Mouse (Mus musculus) hindbrain, embryonic 12.5 days (tissue): ENCODE results near the gene Nrde2. TPM values are rescaled to one million over a fixed set of nuclear protein-coding genes. Genes with fewer than 3 reads are reported as not detected.

ENCODE experiments used
- ATAC-seq: fragments of 200-750 bp; cut with Nextera tagmentation; 2 replicates; pipeline ENCODE4 v1.8.0; 2017; ENCODE audit warnings: moderate TSS enrichment; ENCODE audit not compliant: low FRiP score
- H3K27ac ChIP-seq: fragments of 300-500 bp; sonication (generic); 2 replicates; pipeline ENCODE4 v1.5.1; 2016; ENCODE audit warnings: mild to moderate bottlenecking
- H3K27me3 ChIP-seq: fragments of 300-500 bp; sonication (generic); 2 replicates; pipeline ENCODE4 v1.6.1; 2016; ENCODE audit warnings: mild to moderate bottlenecking
- H3K36me3 ChIP-seq: fragments of 300-500 bp; sonication (generic); 2 replicates; pipeline ENCODE4 v1.6.1; 2016; ENCODE audit warnings: mild to moderate bottlenecking
- H3K4me1 ChIP-seq: fragments of 300-500 bp; sonication (generic); 2 replicates; pipeline ENCODE4 v1.6.1; 2016
- H3K4me2 ChIP-seq: fragments of 300-500 bp; sonication (generic); replicated peaks from 2 replicates; pipeline ENCODE4 v1.6.1; 2016; ENCODE audit warnings: mild to moderate bottlenecking
- H3K4me3 ChIP-seq: fragments of 300-500 bp; sonication (generic); 2 replicates; pipeline ENCODE4 v1.5.1; 2016; ENCODE audit warnings: mild to moderate bottlenecking
- H3K9ac ChIP-seq: fragments of 300-500 bp; sonication (generic); 2 replicates; pipeline ENCODE4 v1.6.1; 2016; ENCODE audit warnings: mild to moderate bottlenecking, moderate library complexity
- H3K9me3 ChIP-seq: fragments of 300-500 bp; sonication (generic); replicated peaks from 2 replicates; pipeline ENCODE4 v1.6.1; 2016; ENCODE audit warnings: mild to moderate bottlenecking
- WGBS: fragments of 180-500 bp; shearing (Covaris S2); methylation state at CpG from one replicate; pipeline ENCODE4 v1.1.7; 2016; 5-methylcytosine and 5-hydroxymethylcytosine counted together
- polyA plus RNA-seq: library from polyadenylated mRNA; unstranded; fragments of >200 nt; fragmentation: Nextera tagmentation; extraction: Ambion mirVana; gene quantifications from 2 replicates; pipeline ENCODE4 v1.2.1, GENCODE M21; 2016

The Nrde2 gene
- 15.6 and 16.7 TPM in 2 replicates for polyA plus RNA-seq

- ATAC-seq: peak; percentile 99
- Histone ChIP-seq H3K4me2 (peak within 1 kb of the TSS; percentile 64), H3K9ac (peak within 1 kb of the TSS; percentile 71), H3K27ac (peak within 1 kb of the TSS; percentile 62), H3K4me3 (peak within 1 kb of the TSS; percentile 50), H3K27me3 (no peaks in the 10 kb centered on the region), H3K9me3 (no peaks in the 10 kb centered on the region), H3K4me1 (peaks cover 6% of the 10 kb centered on the region; the same call in 1 of the 2 replicates), H3K36me3 (no peaks in the 10 kb centered on the region)
- under 1% methylated on average over 26 of the region's 26 CpGs for WGBS
Measured at GRCm38 (mm10) chr12:100159261-100159975, at the start of gene Nrde2. TSS of gene Nrde2 (minus strand) at chr12:100159653.

GRCm38 (mm10) chr12:100206926-100207325, 47.5 kb upstream of the Nrde2 start:
- H3K9ac ChIP-seq: no peak overlapping the region
- H3K9me3 ChIP-seq: no peaks in the 10 kb centered on the region
- H3K27me3 ChIP-seq: no peaks in the 10 kb centered on the region
- 93% methylated on average over 5 of the region's 5 CpGs for WGBS
- peaks cover 15% of the 10 kb centered on the region for H3K4me1 ChIP-seq
- no peak for ATAC-seq
- no peak overlapping the region for H3K27ac ChIP-seq
- H3K4me3 ChIP-seq: no peak overlapping the region
- peaks cover 66% of the 10 kb centered on the region for H3K36me3 ChIP-seq
- H3K4me2 ChIP-seq: no peak overlapping the region

- Histone ChIP-seq H3K36me3 (peaks cover 63% of the 10 kb centered on the region), H3K4me3 (no peak overlapping the region), H3K27ac (no peak overlapping the region), H3K4me2 (no peak overlapping the region), H3K9ac (no peak overlapping the region), H3K27me3 (no peaks in the 10 kb centered on the region), H3K9me3 (no peaks in the 10 kb centered on the region), H3K4me1 (peaks cover 15% of the 10 kb centered on the region)
- WGBS: 92% methylated on average over 3 of the region's 3 CpGs
- no peak for ATAC-seq
Measured at GRCm38 (mm10) chr12:100206521-100206920, 47.1 kb upstream of the Nrde2 start.

GRCm38 (mm10) chr12:100205156-100205555, 45.7 kb upstream of the Nrde2 start:
- Histone ChIP-seq H3K9ac (no peak overlapping the region), H3K4me1 (peaks cover 16% of the 10 kb centered on the region), H3K9me3 (no peaks in the 10 kb centered on the region), H3K4me3 (no peak overlapping the region), H3K4me2 (no peak overlapping the region), H3K27me3 (no peaks in the 10 kb centered on the region), H3K27ac (no peak overlapping the region), H3K36me3 (peaks cover 63% of the 10 kb centered on the region)
- no peak for ATAC-seq
- WGBS: 94% methylated on average over 8 of the region's 8 CpGs

GRCm38 (mm10) chr12:100203759-100204158, 44.3 kb upstream of the Nrde2 start:
- WGBS: 71% methylated on average over 3 of the region's 3 CpGs
- H3K9me3 ChIP-seq: no peaks in the 10 kb centered on the region
- no peak overlapping the region for H3K27ac ChIP-seq
- no peak for ATAC-seq
- no peak overlapping the region for H3K9ac ChIP-seq
- no peak overlapping the region for H3K4me2 ChIP-seq
- peaks cover 61% of the 10 kb centered on the region for H3K36me3 ChIP-seq
- peaks cover 19% of the 10 kb centered on the region for H3K4me1 ChIP-seq
- H3K4me3 ChIP-seq: no peak overlapping the region
- no peaks in the 10 kb centered on the region for H3K27me3 ChIP-seq

- peaks cover 43% of the 10 kb centered on the region for H3K36me3 ChIP-seq
- H3K9me3 ChIP-seq: no peaks in the 10 kb centered on the region
- H3K4me1 ChIP-seq: peaks cover 19% of the 10 kb centered on the region
- peak overlapping the region; percentile 91 for H3K4me2 ChIP-seq
- no peak overlapping the region for H3K27ac ChIP-seq
- no peaks in the 10 kb centered on the region for H3K27me3 ChIP-seq
- 2% methylated on average over 13 of the region's 13 CpGs for WGBS
- peak; percentile 49 for ATAC-seq
- H3K4me3 ChIP-seq: peak overlapping the region; percentile 96
- H3K9ac ChIP-seq: peak overlapping the region; percentile 99
Measured at GRCm38 (mm10) chr12:100201838-100202237, 42.4 kb upstream of the Nrde2 start.

GRCm38 (mm10) chr12:100201363-100201711, 41.9 kb upstream of the Nrde2 start:
- Histone ChIP-seq H3K9ac (peak overlapping the region; percentile 99), H3K4me3 (peak overlapping the region; percentile 96), H3K27ac (no peak overlapping the region), H3K9me3 (no peaks in the 10 kb centered on the region), H3K36me3 (peaks cover 38% of the 10 kb centered on the region), H3K4me2 (peak overlapping the region; percentile 91), H3K27me3 (no peaks in the 10 kb centered on the region), H3K4me1 (peaks cover 19% of the 10 kb centered on the region)
- no peak for ATAC-seq
- WGBS: 48% methylated on average over 4 of the region's 4 CpGs

- H3K4me2 ChIP-seq: peak overlapping the region; percentile 91
- H3K9ac ChIP-seq: peak overlapping the region; percentile 99
- H3K4me1 ChIP-seq: peaks cover 19% of the 10 kb centered on the region
- no peaks in the 10 kb centered on the region for H3K9me3 ChIP-seq
- H3K36me3 ChIP-seq: peaks cover 32% of the 10 kb centered on the region
- 6% methylated on average over 29 of the region's 29 CpGs for WGBS
- no peak for ATAC-seq
- H3K27ac ChIP-seq: peak overlapping the region; percentile 86
- H3K27me3 ChIP-seq: no peaks in the 10 kb centered on the region
- peak overlapping the region; percentile 96 for H3K4me3 ChIP-seq
Measured at GRCm38 (mm10) chr12:100200645-100201362, 41.4 kb upstream of the Nrde2 start.

GRCm38 (mm10) chr12:100199891-100200644, 40.6 kb upstream of the Nrde2 start:
- WGBS: under 1% methylated on average over 46 of the region's 86 CpGs

GRCm38 (mm10) chr12:100198967-100199660, 39.7 kb upstream of the Nrde2 start, which contains the start of gene Calm1:
TSS of gene Calm1 (plus strand) at chr12:100199435.
- Histone ChIP-seq H3K27me3 (no peaks in the 10 kb centered on the region), H3K9ac (peak within 1 kb of the TSS; percentile 99), H3K4me3 (peak within 1 kb of the TSS; percentile 96), H3K36me3 (peaks cover 15% of the 10 kb centered on the region), H3K4me1 (peaks cover 19% of the 10 kb centered on the region), H3K27ac (peak within 1 kb of the TSS; percentile 86), H3K4me2 (peak within 1 kb of the TSS; percentile 91), H3K9me3 (no peaks in the 10 kb centered on the region)
- WGBS: under 1% methylated on average over 57 of the region's 58 CpGs
- ATAC-seq: peak; percentile 87

More at GRCm38 (mm10) chr12:100199891-100200644, 40.6 kb upstream of the Nrde2 start:
- Histone ChIP-seq H3K4me2 (peak overlapping the region; percentile 91), H3K9me3 (no peaks in the 10 kb centered on the region), H3K4me3 (peak overlapping the region; percentile 96), H3K36me3 (peaks cover 25% of the 10 kb centered on the region), H3K9ac (peak overlapping the region; percentile 99), H3K4me1 (peaks cover 19% of the 10 kb centered on the region), H3K27me3 (no peaks in the 10 kb centered on the region), H3K27ac (peak overlapping the region; percentile 86)
- peak; percentile 84 for ATAC-seq

GRCm38 (mm10) chr12:100196786-100197185, 37.3 kb upstream of the Nrde2 start:
- no peaks in the 10 kb centered on the region for H3K9me3 ChIP-seq
- H3K4me1 ChIP-seq: peaks cover 7% of the 10 kb centered on the region
- H3K4me2 ChIP-seq: no peak overlapping the region
- WGBS: 75% methylated on average over 7 of the region's 7 CpGs
- no peaks in the 10 kb centered on the region for H3K27me3 ChIP-seq
- H3K36me3 ChIP-seq: no peaks in the 10 kb centered on the region
- no peak overlapping the region for H3K9ac ChIP-seq
- ATAC-seq: no peak
- H3K4me3 ChIP-seq: no peak overlapping the region
- no peak overlapping the region for H3K27ac ChIP-seq
